Mouse (Mus musculus): ENCODE results near the gene Bcl11a. TPM values are rescaled to one million over a fixed set of nuclear protein-coding genes. Genes with fewer than 3 reads are reported as not detected.
"Not testable (repeated sequence)": the region's sequence is repeated elsewhere in the genome, so short reads cannot be mapped to it uniquely, and the experiment has no call there.

Gene Bcl11a
- polyA plus RNA-seq, 1 experiment from 2014 or later = 159 TPM

DNA sequence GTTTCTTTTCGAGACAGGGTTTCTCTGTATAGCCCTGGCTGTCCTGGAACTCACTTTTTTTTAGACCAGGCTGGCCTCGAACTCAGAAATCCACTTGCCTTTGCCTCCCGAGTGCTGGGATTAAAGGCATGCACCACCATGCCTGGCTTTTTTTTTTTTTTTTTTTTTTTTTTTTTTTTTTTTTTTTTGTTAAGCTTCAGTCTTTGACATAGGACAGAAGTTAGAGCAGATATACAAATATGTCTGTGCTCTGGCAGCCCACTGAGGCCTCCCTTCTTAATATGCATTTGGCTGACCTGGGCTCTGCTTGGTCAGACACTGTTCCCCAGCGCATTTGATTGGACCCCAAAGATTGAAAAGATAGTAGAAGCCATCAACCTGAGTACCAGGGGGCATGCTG, 51.0 kb downstream of the Bcl11a start:
- H3K9me3 ChIP-seq (replicated peaks); H3K27me3 ChIP-seq; H3K4me3 ChIP-seq; ATAC-seq; H3K4me2 ChIP-seq; H3K9ac ChIP-seq; H3K27ac ChIP-seq: not testable (repeated sequence)
- H3K36me3 ChIP-seq (ENCODE audit: poor library complexity, severe bottlenecking) = peaks cover 27% of the 10 kb centered on the region
- H3K4me1 ChIP-seq = peaks cover 73% of the 10 kb centered on the region
- 67% methylated on average over 4 of the region's 4 CpGs for WGBS

DNA sequence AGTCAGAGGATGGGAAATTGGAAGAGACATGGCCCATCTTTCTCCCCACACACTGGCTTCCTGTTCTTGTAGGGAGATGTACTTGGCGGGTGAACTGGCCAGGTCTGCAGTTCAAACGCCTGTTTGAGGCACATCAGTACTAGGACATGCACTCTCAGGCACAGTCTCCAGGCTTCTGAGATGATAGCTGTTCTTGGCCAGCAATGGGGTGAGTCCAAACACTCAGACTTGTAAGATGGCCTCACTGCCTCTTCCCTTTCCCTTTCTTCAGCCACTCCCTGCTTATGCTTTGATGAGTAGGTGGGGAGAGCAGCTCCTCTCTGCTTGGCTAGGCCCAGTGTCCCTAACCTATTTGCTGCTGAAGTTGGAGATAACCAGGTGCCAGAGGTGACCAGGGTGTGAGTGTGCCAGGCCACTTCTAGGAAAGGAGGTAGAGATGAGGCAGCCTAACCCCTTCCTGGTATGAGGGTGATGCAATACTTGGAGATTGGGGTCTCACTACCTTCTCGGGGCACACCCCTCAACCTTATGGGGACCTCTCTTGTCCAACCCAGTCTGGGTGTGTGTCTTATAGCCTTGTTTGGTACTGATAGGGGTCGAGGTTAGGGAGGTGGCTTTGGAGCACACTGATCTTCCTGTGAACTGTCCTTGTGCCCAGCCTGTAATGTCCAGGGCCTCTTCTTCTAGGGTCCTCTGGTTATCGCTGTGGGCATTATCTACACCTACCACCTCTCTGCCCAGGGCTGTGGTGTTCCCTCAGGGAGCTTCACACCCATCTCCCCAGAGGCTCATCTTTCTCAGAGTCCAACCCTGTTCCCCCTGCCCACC, 51.7 kb downstream of the Bcl11a start:
- H3K9ac ChIP-seq = no peak overlapping the region
- ATAC-seq = no peak
- no peak overlapping the region for H3K4me3 ChIP-seq
- 95% methylated on average over 5 of the region's 5 CpGs for WGBS
- H3K36me3 ChIP-seq (ENCODE audit: poor library complexity, severe bottlenecking) = peaks cover 27% of the 10 kb centered on the region
- no peaks in the 10 kb centered on the region for H3K9me3 ChIP-seq (replicated peaks)
- no peaks in the 10 kb centered on the region for H3K27me3 ChIP-seq
- H3K4me1 ChIP-seq = peaks cover 69% of the 10 kb centered on the region
- 0 out of 2 replicates have a peak overlapping the region, but pooled peaks have one; percentile 12 for H3K27ac ChIP-seq
- no peak overlapping the region for H3K4me2 ChIP-seq

DNA sequence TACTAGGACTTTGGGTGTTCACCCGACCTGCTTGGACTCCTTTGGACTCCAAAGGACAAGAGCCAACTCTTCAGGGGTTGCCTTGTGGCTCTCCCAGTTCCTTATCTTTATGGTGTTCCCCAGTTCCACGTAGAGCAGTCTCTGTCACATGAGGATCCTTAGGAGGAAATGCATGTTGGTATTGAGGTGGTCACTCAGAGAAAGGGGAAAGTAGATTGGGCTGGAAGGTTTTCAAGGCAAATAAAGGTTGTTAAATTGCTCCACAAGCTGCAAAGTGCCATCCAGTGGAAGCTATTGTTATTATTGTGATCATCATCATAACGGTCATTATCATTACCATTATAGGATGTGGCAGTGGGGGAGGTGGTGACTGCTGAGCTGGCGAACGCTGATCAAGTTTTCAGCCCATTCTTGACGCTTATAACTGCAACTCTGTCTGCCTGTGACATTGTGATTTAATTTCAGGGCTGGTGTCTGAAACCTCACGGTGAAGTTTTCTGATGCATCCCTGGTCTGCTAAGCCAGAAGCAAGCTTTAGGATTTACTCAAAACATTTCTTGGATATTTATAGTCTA, 52.4 kb downstream of the Bcl11a start:
- H3K4me2 ChIP-seq = no peak overlapping the region
- H3K9ac ChIP-seq = no peak overlapping the region
- no peak overlapping the region for H3K4me3 ChIP-seq
- peaks cover 62% of the 10 kb centered on the region for H3K4me1 ChIP-seq
- 79% methylated on average over 7 of the region's 7 CpGs for WGBS
- 0 out of 2 replicates have a peak overlapping the region, but pooled peaks have one; percentile 12 for H3K27ac ChIP-seq
- ATAC-seq = no peak
- peaks cover 27% of the 10 kb centered on the region for H3K36me3 ChIP-seq (ENCODE audit: poor library complexity, severe bottlenecking)
- no peaks in the 10 kb centered on the region for H3K27me3 ChIP-seq
- no peaks in the 10 kb centered on the region for H3K9me3 ChIP-seq (replicated peaks)

DNA sequence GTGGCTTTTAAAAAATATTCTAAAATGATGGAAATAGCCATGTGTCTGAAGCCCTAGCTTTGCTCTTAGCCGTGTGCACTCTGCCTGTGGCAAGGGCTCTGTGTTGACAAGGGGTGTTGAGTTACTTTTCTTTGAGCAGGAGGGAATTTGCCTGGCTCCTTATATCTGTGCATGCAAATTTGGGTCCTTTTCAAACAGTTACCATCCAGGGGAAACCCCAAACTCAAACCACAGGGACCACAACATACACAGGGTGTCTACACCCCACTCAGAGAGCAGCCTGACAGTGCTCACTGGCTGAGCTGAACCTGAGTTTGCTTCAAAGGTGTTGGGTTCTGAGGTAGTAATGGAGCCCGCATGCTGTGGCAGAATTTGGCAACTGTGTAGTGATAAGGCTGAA, 54.0 kb downstream of the Bcl11a start:
- Histone ChIP-seq H3K4me2 (no peak overlapping the region), H3K36me3 (ENCODE audit: poor library complexity, severe bottlenecking) (peaks cover 25% of the 10 kb centered on the region), H3K4me3 (no peak overlapping the region), H3K27ac (no peak overlapping the region; the same call in 1 of the 2 replicates), H3K9me3 (replicated peaks) (no peaks in the 10 kb centered on the region), H3K4me1 (peaks cover 62% of the 10 kb centered on the region), H3K27me3 (no peaks in the 10 kb centered on the region), H3K9ac (no peak overlapping the region)
- 91% methylated on average over 2 of the region's 2 CpGs for WGBS
- ATAC-seq = no peak

DNA sequence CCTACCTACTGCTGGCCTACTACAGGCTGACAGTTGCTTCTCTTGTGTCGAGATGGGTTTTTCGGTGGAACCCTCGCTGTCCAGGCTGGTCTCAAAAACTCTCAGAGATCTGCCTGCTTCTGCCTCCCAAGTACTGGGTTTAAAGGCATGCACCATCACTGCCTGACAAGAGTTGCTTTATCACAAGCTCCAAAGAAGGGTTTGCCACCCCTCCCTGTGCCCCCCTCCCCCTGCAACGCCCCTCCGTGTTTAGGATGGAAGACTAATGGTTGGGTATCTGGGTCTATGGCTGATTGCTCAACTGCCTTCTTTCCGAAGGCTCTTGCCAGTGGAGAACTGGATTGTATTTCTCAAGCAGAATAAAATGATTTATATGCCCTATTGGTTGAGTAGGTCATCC, 54.5 kb downstream of the Bcl11a start:
- no peak for ATAC-seq
- Histone ChIP-seq H3K4me2 (no peak overlapping the region), H3K27me3 (no peaks in the 10 kb centered on the region), H3K4me1 (peaks cover 62% of the 10 kb centered on the region), H3K9ac (no peak overlapping the region), H3K9me3 (replicated peaks) (no peaks in the 10 kb centered on the region), H3K4me3 (no peak overlapping the region), H3K36me3 (ENCODE audit: poor library complexity, severe bottlenecking) (peaks cover 21% of the 10 kb centered on the region), H3K27ac (no peak overlapping the region)
- 95% methylated on average over 6 of the region's 6 CpGs for WGBS

DNA sequence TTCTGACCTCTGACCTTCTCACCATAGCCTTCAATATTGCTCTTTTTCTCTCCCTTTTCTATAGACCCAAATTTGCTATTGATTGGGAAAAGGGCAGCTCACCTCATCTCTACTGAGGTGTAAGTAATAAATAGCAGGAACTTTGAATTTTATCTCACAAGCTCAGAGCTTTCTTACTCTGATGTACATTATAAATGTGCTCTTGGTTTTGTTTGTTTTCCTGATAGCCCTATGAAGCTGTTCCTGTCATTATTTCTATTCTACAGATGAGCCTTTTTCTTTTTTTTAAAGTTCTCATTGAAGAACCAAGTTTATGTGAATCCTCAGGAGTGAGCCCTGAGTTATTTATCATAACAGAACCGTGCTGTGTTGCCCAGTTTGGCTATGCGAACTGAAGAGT, 55.0 kb downstream of the Bcl11a start:
- Histone ChIP-seq H3K4me3 (no peak overlapping the region), H3K27me3 (no peaks in the 10 kb centered on the region), H3K4me1 (peaks cover 60% of the 10 kb centered on the region), H3K4me2 (no peak overlapping the region), H3K27ac (no peak overlapping the region), H3K9ac (no peak overlapping the region), H3K36me3 (ENCODE audit: poor library complexity, severe bottlenecking) (peaks cover 16% of the 10 kb centered on the region), H3K9me3 (replicated peaks) (no peaks in the 10 kb centered on the region)
- 90% methylated on average over 2 of the region's 2 CpGs for WGBS
- no peak for ATAC-seq

DNA sequence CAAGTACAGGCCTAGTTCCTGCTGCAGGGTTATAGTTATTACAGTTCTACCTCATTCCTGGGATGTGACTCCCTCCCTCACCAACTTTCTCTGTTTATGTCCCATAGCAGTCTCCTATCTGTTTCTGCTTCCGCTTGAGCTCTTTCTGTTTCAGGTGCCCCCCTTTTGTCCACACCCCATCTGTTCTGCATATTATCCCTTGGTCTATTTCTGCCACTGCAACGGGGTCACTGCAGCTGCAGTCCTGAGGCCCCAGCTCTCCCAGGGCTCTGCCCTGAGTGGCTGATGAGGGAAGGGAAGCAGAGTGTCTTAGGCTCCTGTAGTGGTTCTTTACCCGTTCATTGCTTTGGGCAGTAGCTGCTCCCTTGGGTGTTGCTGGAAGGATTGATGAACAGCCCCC, 55.6 kb downstream of the Bcl11a start:
- peaks cover 57% of the 10 kb centered on the region for H3K4me1 ChIP-seq
- WGBS = 70% methylated on average over 3 of the region's 3 CpGs
- peaks cover 17% of the 10 kb centered on the region for H3K36me3 ChIP-seq (ENCODE audit: poor library complexity, severe bottlenecking)
- H3K27me3 ChIP-seq = no peaks in the 10 kb centered on the region
- H3K9me3 ChIP-seq (replicated peaks) = no peaks in the 10 kb centered on the region
- no peak overlapping the region for H3K4me2 ChIP-seq
- H3K4me3 ChIP-seq = no peak overlapping the region
- H3K27ac ChIP-seq = 0 out of 2 replicates have a peak overlapping the region, but pooled peaks have one; percentile 40
- ATAC-seq = no peak
- H3K9ac ChIP-seq = no peak overlapping the region

DNA sequence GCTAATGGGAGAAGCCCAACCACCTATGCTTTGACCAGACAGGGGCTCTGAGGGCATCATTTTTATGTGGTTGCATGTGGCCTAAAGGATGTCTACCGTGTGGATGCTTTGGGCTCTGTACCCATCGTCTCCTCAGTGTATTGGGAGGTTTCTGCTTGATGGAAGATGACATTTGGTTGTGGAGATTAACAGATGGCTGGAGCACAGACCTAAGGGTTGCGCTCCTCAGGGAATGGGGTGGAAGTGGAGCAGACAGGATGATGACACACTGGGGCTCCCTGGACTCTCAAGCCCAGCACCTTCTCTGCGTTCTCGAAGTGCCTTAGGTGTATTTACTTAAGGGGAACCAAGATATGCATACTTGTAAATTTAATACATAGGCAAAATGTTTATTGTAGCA, 56.1 kb downstream of the Bcl11a start:
- H3K27ac ChIP-seq = no peak overlapping the region
- H3K9me3 ChIP-seq (replicated peaks) = no peaks in the 10 kb centered on the region
- H3K4me1 ChIP-seq = peaks cover 57% of the 10 kb centered on the region
- no peak overlapping the region for H3K9ac ChIP-seq
- peaks cover 21% of the 10 kb centered on the region for H3K36me3 ChIP-seq (ENCODE audit: poor library complexity, severe bottlenecking)
- no peak for ATAC-seq
- H3K4me3 ChIP-seq = no peak overlapping the region
- H3K4me2 ChIP-seq = no peak overlapping the region
- WGBS = 86% methylated on average over 5 of the region's 5 CpGs
- H3K27me3 ChIP-seq = no peaks in the 10 kb centered on the region

DNA sequence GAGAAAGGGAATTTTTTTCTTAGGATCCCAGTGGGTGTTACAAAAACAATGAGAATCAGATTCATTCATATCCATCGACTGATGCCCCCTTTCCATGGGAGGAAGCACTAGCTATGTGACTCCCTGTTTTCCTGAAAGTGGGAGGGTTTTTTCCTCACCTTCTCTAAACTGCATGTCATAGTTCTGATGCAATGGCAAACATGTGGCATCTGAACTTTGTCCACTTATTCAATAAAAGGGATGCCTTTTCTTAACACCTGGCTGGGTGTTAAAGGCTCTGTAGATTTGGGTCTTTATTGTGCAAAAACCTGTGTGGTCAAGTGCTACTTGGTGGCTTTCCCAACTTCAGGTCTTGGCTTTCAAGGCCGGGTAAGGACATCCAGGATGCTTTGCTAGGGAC, 57.4 kb downstream of the Bcl11a start:
- H3K4me2 ChIP-seq = no peak overlapping the region
- H3K9ac ChIP-seq = no peak overlapping the region
- peaks cover 31% of the 10 kb centered on the region for H3K36me3 ChIP-seq (ENCODE audit: poor library complexity, severe bottlenecking)
- H3K9me3 ChIP-seq (replicated peaks) = no peaks in the 10 kb centered on the region
- H3K27ac ChIP-seq = no peak overlapping the region
- no peak for ATAC-seq
- H3K4me3 ChIP-seq = no peak overlapping the region
- H3K4me1 ChIP-seq = peaks cover 53% of the 10 kb centered on the region
- no peaks in the 10 kb centered on the region for H3K27me3 ChIP-seq
- WGBS = 76% methylated on average over 2 of the region's 2 CpGs

DNA sequence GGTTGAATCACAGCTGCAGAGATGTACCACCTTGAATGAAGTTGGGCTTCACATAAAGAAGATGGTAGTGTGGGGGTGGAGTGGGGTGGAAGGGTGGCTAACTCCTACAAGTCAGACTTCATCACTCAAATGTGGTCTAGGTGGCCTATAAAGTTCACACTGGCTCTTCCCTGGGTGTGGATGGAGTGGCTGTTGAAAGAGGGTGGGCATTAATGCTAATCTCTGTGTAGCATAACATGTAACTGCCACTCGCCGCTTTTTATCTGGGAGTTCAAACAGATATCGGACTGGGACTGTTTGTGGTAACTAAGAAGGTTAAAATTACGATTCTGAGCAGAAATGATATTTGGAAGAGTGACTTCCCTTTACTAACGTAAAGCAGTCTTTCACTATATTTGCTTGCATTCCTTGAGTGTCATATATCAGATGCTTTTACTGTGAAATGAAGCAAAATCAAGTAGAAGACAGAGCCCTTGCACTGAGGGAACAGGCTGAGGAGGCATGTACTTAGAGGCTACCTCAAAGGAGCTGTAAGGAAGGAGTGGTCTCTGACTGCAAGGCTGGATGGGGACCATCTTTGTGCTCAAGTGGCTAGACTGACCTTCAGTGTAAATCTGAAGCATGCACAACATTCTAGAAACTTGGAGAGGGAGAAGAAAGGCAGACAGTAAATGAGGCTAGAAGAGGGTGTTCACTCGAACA, 58.4 kb downstream of the Bcl11a start:
- Histone ChIP-seq H3K4me1 (peaks cover 53% of the 10 kb centered on the region), H3K4me3 (no peak overlapping the region), H3K9ac (no peak overlapping the region), H3K27me3 (no peaks in the 10 kb centered on the region), H3K36me3 (ENCODE audit: poor library complexity, severe bottlenecking) (peaks cover 27% of the 10 kb centered on the region), H3K9me3 (replicated peaks) (no peaks in the 10 kb centered on the region), H3K4me2 (no peak overlapping the region), H3K27ac (no peak overlapping the region)
- 93% methylated on average over 6 of the region's 6 CpGs for WGBS
- no peak for ATAC-seq

DNA sequence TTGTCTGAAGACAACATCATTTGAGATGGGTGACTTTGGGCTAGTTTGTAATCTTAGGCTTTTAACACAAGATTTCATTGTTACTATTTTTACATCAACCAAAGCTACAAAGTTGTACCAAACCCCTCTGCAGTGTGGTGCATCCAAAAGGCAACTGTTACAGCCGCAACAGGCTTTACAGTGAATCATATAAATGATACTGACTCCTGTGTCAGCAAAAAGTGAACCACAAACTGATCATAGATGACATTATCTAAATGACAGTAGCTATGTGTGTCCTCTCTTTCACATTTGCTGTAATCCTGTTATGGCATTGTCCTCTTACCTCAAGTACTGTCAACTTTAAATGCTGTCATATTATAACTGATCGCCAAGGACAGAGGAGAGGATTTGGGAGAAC, 60.0 kb downstream of the Bcl11a start:
- no peak for ATAC-seq

More for the DNA sequence above, 60.0 kb downstream of the Bcl11a start:
- 93% methylated on average over 2 of the region's 2 CpGs for WGBS
- Histone ChIP-seq H3K4me2 (no peak overlapping the region), H3K4me3 (no peak overlapping the region), H3K27ac (no peak overlapping the region), H3K9me3 (replicated peaks) (no peaks in the 10 kb centered on the region), H3K27me3 (no peaks in the 10 kb centered on the region), H3K36me3 (ENCODE audit: poor library complexity, severe bottlenecking) (peaks cover 22% of the 10 kb centered on the region; the same call in 1 of the 2 replicates), H3K9ac (no peak overlapping the region), H3K4me1 (peaks cover 56% of the 10 kb centered on the region)

Data from forebrain, embryonic 13.5 days (tissue).